Mouse (Mus musculus) gastrocnemius, adult 2 months (tissue): ENCODE data around the gene Jakmip3. TPM values are rescaled to one million over a fixed set of nuclear protein-coding genes. Genes with fewer than 3 reads are reported as not detected.
A peak's percentile ranks its signal among the peaks of the same experiment; 100 is the strongest.

Experiments used
- DNase-seq: peaks from one replicate; pipeline ENCODE4 v3.0.0; 2022
- H3K27ac ChIP-seq: fragments of 200-600 bp; 2 replicates; pipeline ENCODE4 v1.8.1; 2022; ENCODE audit warnings: mild to moderate bottlenecking
- H3K4me3 ChIP-seq: fragments of 200-600 bp; 2 replicates; pipeline ENCODE4 v1.8.1; 2022; ENCODE audit warnings: mild to moderate bottlenecking, moderate library complexity
- CTCF ChIP-seq: fragments of 200-600 bp; IDR thresholded peaks from 2 replicates; pipeline ENCODE4 v1.8.1; 2022; ENCODE audit warnings: antibody characterized with exemption, mild to moderate bottlenecking, moderate library complexity
- intact Hi-C: fragments of 180-260 bp; cut with DNase I; formaldehyde crosslinking; loops from one replicate; pipeline ENCODE4 v1.15.1; 2025
- long read RNA-seq, 2 experiments: library from polyadenylated mRNA; stranded (forward); transcript quantifications; one replicate each; pipeline ENCODE4 v2.0.0; 2021
- total RNA-seq, 2 experiments: library from RNA; stranded (reverse); gene quantifications; 2 replicates each; pipeline ENCODE4 v1.2.3; 2021

The Jakmip3 gene
- under 1 TPM; 0.15 to 0.28 TPM for total RNA-seq
- long read RNA-seq, experiment 1 = 0 reads
- long read RNA-seq, experiment 2 = 0 reads

- TF ChIP-seq CTCF = no peak
- DNase-seq = no peak
- H3K27ac ChIP-seq = no peak within 1 kb of the TSS
- intact Hi-C loops = no loop called here
- peak within 1 kb of the TSS; percentile 64 for H3K4me3 ChIP-seq
Observed at GRCm38 (mm10) chr7:138940612-138941461, at the start of gene Jakmip3. Gene Jakmip3, plus strand, starts transcription at chr7:138940730.

DNA sequence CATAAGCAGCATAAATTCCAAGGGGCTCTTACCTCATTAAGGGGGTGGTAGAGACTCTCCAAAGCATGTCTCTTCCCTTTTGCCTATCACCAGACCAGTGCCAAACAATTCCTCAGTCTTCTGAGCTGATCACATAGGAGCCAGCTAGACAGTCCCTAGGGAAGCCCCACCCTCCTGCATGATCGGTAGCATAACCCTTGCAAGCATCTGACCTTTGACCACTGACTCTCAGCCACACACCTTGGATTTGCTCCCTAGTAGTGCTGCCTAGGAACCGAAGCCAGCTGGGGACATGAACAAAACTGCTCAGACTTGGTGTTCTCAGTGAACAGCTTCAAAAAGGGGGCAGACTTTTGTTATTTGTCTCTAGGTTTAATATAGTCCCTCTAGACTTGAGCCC is 42.4 kb upstream of the Jakmip3 start:
- no peak for DNase-seq
- TF ChIP-seq CTCF = no peak
- Histone ChIP-seq H3K27ac (peak overlapping the region; percentile 79), H3K4me3 (no peak overlapping the region; the same call in none of the 2 replicates)
- intact Hi-C loops = no loop called here

GRCm38 (mm10) chr7:138898743-138899142 is 41.8 kb upstream of the Jakmip3 start:
- Histone ChIP-seq H3K27ac (peak overlapping the region; percentile 79), H3K4me3 (no peak overlapping the region)
- DNase-seq = no peak
- intact Hi-C loops = no loop called here
- TF ChIP-seq CTCF = no peak

- intact Hi-C loops = no loop called here
- peak overlapping the region; percentile 93 for H3K27ac ChIP-seq
- DNase-seq = peak; percentile 39
- no peak for TF ChIP-seq CTCF
- H3K4me3 ChIP-seq = peak overlapping the region; percentile 35
Observed at GRCm38 (mm10) chr7:138903886-138904435, 36.6 kb upstream of the Jakmip3 start.

GRCm38 (mm10) chr7:138906441-138906840 is 34.1 kb upstream of the Jakmip3 start:
- Histone ChIP-seq H3K4me3 (peak overlapping the region; percentile 99), H3K27ac (peak overlapping the region; percentile 93)
- no peak for DNase-seq
- intact Hi-C loops = loop anchor here (5.0 kb wide), 1 partner anchor 39 kb away; no protein-coding TSS in a partner anchor
- TF ChIP-seq CTCF = no peak

GRCm38 (mm10) chr7:138907043-138907442 is 33.5 kb upstream of the Jakmip3 start:
- Histone ChIP-seq H3K4me3 (peak overlapping the region; percentile 99), H3K27ac (peak overlapping the region; percentile 93)
- intact Hi-C loops = loop anchor here (5.0 kb wide), 1 partner anchor 40 kb away; no protein-coding TSS in a partner anchor
- peak; percentile 74 for DNase-seq
- TF ChIP-seq CTCF = no peak

GRCm38 (mm10) chr7:138907976-138908375 is 32.6 kb upstream of the Jakmip3 start:
- Histone ChIP-seq H3K4me3 (peak overlapping the region; percentile 99), H3K27ac (peak overlapping the region; percentile 93)
- no peak for TF ChIP-seq CTCF
- intact Hi-C loops = loop anchor here (2.0 to 5.0 kb wide), 2 partner anchors 41 to 61 kb away; partner anchors contain the start of genes Mapk1ip1 and Ppp2r2d
- no peak for DNase-seq

DNA sequence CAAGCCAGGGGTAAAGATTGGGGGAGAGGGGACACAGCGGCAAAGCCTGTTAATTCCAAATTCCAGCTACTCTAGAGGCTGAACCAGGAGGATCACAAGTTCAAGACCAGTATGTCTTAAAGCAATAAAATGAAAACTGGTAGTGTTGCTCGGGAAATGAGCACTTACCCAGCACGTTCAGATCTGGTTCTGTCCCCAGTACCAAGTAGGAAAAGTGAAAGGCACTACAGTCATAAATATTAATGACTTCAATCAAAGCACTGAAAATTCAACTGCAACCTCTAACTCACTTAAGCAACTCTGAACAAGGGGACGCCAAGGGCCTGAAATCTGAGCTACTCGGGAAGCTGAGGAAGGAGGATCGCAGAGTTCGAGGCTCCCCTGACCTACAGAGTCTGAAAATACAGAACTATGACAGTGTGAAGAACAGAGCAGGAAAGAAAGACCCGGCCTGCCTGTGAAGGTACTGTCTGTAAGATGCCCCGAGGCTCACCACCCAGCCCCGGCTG is 31.7 kb upstream of the Jakmip3 start:
- DNase-seq = no peak
- no peak for TF ChIP-seq CTCF
- peak overlapping the region; percentile 99 for H3K4me3 ChIP-seq
- intact Hi-C loops = loop anchor here (2.0 to 5.0 kb wide), 2 partner anchors 42 to 62 kb away; partner anchors contain the start of genes Mapk1ip1 and Ppp2r2d
- peak overlapping the region; percentile 93 for H3K27ac ChIP-seq

DNA sequence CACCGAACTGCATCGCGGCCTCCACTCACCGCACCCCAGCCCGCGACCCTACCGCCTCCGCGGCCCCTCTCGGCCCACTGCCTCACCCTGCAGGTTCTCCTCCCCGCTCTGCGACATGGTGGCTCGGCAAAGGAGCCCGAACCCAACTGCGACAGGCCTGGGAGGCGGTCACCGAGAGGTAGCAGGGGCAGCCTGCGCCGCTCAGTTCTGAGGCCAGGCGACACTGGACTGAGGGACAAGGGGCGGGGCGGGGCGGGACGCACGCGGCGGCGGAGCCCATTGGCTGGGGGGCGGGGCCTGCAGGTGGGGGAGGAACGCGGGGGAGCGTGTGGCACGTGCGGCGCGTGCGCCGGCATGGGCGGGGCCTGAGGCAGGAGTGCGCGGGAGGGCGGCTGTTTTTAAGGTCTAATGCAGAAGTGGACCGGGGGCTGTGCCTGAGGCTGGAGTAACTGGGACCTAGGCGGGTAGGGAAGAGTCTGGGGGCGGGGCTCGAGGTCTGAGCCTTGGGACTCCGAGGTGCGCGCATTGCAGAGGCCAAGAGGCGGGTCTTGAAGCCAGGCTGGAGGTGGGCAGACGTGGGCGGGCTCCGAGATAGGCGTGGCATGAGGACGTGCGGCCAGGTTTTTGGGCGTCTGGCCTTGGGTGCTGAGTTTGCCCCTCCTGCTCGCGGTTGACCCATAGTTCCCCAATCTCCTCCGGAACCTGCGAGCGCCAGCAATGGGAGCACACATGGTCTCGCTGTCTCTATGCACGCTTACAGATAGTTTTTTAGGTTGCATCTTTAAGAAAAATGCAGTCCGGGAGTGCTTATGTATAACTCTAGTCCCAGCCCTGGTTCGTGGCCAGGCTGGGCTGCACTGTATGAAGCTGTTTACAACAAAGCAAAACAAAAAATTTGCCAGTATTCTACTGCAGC is 31.0 kb upstream of the Jakmip3 start, which contains the start of gene Bnip3:
Bnip3 (minus strand) TSS at position 243 of the 916 bp plus-strand sequence.
- no peak for TF ChIP-seq CTCF
- intact Hi-C loops = loop anchor here (2.0 to 5.0 kb wide), 2 partner anchors 42 to 63 kb away; partner anchors contain the start of genes Mapk1ip1 and Ppp2r2d
- Histone ChIP-seq H3K27ac (peak within 1 kb of the TSS; percentile 93), H3K4me3 (peak within 1 kb of the TSS; percentile 99)
- peak; percentile 95 for DNase-seq

DNA sequence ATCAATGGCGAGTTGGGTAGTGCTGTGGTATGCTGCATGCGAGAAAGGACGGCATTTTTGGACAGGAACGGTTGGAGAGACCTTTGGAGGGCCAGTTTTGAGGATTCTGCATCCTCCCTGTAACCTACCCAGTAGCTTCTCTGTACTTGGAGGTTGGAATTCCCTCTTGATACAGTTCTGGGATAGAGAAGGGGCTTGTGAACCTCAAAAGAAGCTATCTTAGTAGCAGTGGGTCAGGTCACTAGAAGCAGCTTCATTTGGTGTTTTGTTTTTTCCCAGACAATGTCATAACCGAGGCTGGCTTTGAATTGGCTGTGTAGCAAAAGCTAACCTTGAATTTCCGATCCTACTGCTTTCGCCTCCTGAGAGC is 30.4 kb upstream of the Jakmip3 start:
- intact Hi-C loops = no loop called here
- TF ChIP-seq CTCF = no peak
- Histone ChIP-seq H3K4me3 (peak overlapping the region; percentile 99), H3K27ac (peak overlapping the region; percentile 93)
- no peak for DNase-seq

GRCm38 (mm10) chr7:138913616-138914015 is 26.9 kb upstream of the Jakmip3 start:
- Histone ChIP-seq H3K4me3 (no peak overlapping the region), H3K27ac (peak overlapping the region; percentile 8; the same call in 1 of the 2 replicates)
- no peak for TF ChIP-seq CTCF
- no peak for DNase-seq
- intact Hi-C loops = no loop called here
